Mouse (Mus musculus) monocyte, adult 5-6 weeks (primary cell): ENCODE measurements around the gene Hlf. TPM values are rescaled to one million over a fixed set of nuclear protein-coding genes. Genes with fewer than 3 reads are reported as not detected.

ENCODE experiments used
- ATAC-seq: fragments of 153-309, 156-312 bp; replicated peaks from 2 replicates; pipeline ENCODE4 v1.8.0; 2017; ENCODE audit warnings: mild to moderate bottlenecking; ENCODE audit not compliant: low TSS enrichment, insufficient number of reproducible peaks, severe bottlenecking, poor library complexity, low FRiP score
- total RNA-seq: library from RNA; stranded (forward); fragments of 200-1000, 200-491, 200-594 nt; gene quantifications from 3 replicates; pipeline ENCODE4 v1.2.3, GENCODE M21; 2017

Gene Hlf
- total RNA-seq, 1 experiment from 2014 or later: not detected

DNA sequence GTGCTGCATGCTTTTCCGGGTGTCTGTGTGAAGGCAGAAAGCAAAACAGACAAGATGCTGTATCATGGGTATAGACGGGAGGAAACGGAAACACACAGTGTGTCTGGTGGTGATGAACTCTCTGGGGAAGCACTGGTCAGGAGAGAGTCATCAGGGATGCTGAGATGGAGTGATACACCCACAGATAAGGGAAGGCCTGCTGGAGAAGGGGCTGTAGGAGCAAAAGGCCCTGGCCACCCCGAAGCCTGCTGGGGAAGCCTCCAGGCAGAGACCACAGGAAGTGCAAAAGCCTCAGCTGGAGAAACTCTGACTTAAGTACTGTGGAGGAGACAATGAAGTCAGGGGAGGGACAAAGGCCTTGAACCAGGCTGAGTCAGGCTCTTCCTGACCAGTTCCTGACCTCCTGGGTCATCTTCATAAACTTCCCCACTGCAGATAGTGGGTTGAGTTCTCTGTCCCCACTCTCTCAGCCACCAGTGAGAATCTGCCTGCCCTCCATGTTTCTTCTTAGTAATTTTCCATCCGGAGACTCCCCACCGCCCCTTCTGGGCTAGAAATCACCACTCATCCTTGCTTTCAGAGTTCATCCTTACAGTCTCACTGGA, 104.0 kb downstream of the Hlf start:
- ATAC-seq: no peak

Other genes with a start within 250 kb of the Hlf start
- gene Gm45716, start 203.2 kb downstream of the Hlf start, total RNA-seq: 25.2 to 33.2 TPM (median 32.0 TPM) in 3 replicates
- 23.5 to 81.5 TPM (median 37.7 TPM) in 3 replicates for gene Mmd, start 141.4 kb downstream of the Hlf start, total RNA-seq
- gene Stxbp4, start 247.2 kb upstream of the Hlf start, total RNA-seq: 1.3 to 3.0 TPM (median 1.9 TPM) in 3 replicates
- gene Cox11, start 247.3 kb upstream of the Hlf start, total RNA-seq: 14.8 to 28.6 TPM (median 18.6 TPM) in 3 replicates